16 mouse cellular contexts compared by ENCODE assay signal in genomic region chr14:89142994-89143686, GRCm38 (mm10).
A peak's percentile ranks its signal among the peaks of the same experiment; 100 is the strongest.
DNase-seq lines count a peak whose midpoint lies in the region; ATAC-seq and TF ChIP-seq lines count a peak whose summit lies in the region.
"Had no signal": no experiment of that assay in that cellular context is flagged by ENCODE, and none has a peak within 500 bp of the region (broad histone marks: within the 10 kb centered on the region; RNA-seq: fewer than 3 reads in every experiment).

No protein-coding gene starts in this region.

- 55% methylated on average over 3 of the region's 3 CpGs for WGBS in hindbrain, embryonic 11.5 days
- WGBS in hindbrain, embryonic 10.5 days = 81% methylated on average over 3 of the region's 3 CpGs
- 16% methylated on average over 3 of the region's 3 CpGs for WGBS in forebrain, postnatal 0 days

- no peak overlapping the region for H3K27ac ChIP-seq in hindbrain, embryonic 11.5 days (ENCODE audit: low read depth, low read length)
- no peak overlapping the region for H3K27ac ChIP-seq in hindbrain, embryonic 10.5 days
- no peak overlapping the region for H3K27ac ChIP-seq in forebrain, postnatal 0 days (ENCODE audit: low read depth, low read length)

- DNase-seq in hindbrain, embryonic 11.5 days (ENCODE audit: low spot score) = peak; percentile 24
- no peak for DNase-seq in hindbrain, embryonic 10.5 days (ENCODE audit: low spot score)
- peak; percentile 74 for DNase-seq in Muller cell, postnatal 12 days (ENCODE audit: inconsistent ontology term)
- DNase-seq in embryo, embryonic 11 days = peak; percentile 16
- DNase-seq in forebrain, postnatal 0 days = peak; percentile 22
- no peak for DNase-seq in layer of hippocampus, adult 18-20 months (ENCODE audit: low spot score in 2 of 2)
- DNase-seq in thymus, postnatal 25 days = no peak
- no peak for DNase-seq in cerebellum, postnatal 25 days
- DNase-seq: adrenal gland, postnatal 25 days; cerebellum, adult 9-10 months; kidney, adult 9 months; kidney, postnatal 4 days; liver; liver, postnatal 0 days; lung, postnatal 14 days had no signal

- H3K4me1 ChIP-seq in hindbrain, embryonic 11.5 days (replicated peaks; ENCODE audit: control insufficient read depth, insufficient read depth, low read length) = no peaks in the 10 kb centered on the region
- H3K4me1 ChIP-seq in hindbrain, embryonic 10.5 days (replicated peaks) = no peaks in the 10 kb centered on the region
- H3K4me1 ChIP-seq in forebrain, postnatal 0 days (ENCODE audit: insufficient read depth) = no peaks in the 10 kb centered on the region
- H3K4me1 ChIP-seq: heart, embryonic 12.5 days had no signal

- ATAC-seq in hindbrain, embryonic 11.5 days (ENCODE audit: low FRiP score) = peak; percentile 78
- ATAC-seq in forebrain, postnatal 0 days = no peak
- ATAC-seq: liver, postnatal 0 days had no signal

- no peak overlapping the region for H3K4me3 ChIP-seq in hindbrain, embryonic 11.5 days (ENCODE audit: low read depth, low read length)
- no peak overlapping the region for H3K4me3 ChIP-seq in hindbrain, embryonic 10.5 days
- no peak overlapping the region for H3K4me3 ChIP-seq in forebrain, postnatal 0 days (ENCODE audit: low read depth, low read length)
- H3K4me3 ChIP-seq: heart, embryonic 12.5 days had no signal

- H3K36me3 ChIP-seq in hindbrain, embryonic 11.5 days (ENCODE audit: control insufficient read depth, insufficient read depth, low read length) = no peaks in the 10 kb centered on the region
- H3K36me3 ChIP-seq in hindbrain, embryonic 10.5 days = no peaks in the 10 kb centered on the region
- no peaks in the 10 kb centered on the region for H3K36me3 ChIP-seq in forebrain, postnatal 0 days (ENCODE audit: insufficient read depth)
- H3K36me3 ChIP-seq: heart, embryonic 12.5 days had no signal

- H3K27me3 ChIP-seq in hindbrain, embryonic 11.5 days (ENCODE audit: control insufficient read depth, insufficient read depth, low read length) = no peaks in the 10 kb centered on the region
- H3K27me3 ChIP-seq in hindbrain, embryonic 10.5 days (ENCODE audit: insufficient read depth, poor library complexity, severe bottlenecking) = no peaks in the 10 kb centered on the region
- no peaks in the 10 kb centered on the region for H3K27me3 ChIP-seq in forebrain, postnatal 0 days (ENCODE audit: insufficient read depth, low read length)
- H3K27me3 ChIP-seq: heart, embryonic 12.5 days had no signal

- no peak overlapping the region for H3K4me2 ChIP-seq in hindbrain, embryonic 11.5 days (replicated peaks; ENCODE audit: low read depth, low read length)
- no peak overlapping the region for H3K4me2 ChIP-seq in forebrain, postnatal 0 days (ENCODE audit: low read depth)
- H3K4me2 ChIP-seq: heart, embryonic 12.5 days had no signal

- no peak for TF ChIP-seq CTCF in forebrain, postnatal 0 days (IDR thresholded peaks at IDR 0.05; ENCODE audit: low read depth)

- H3K9ac ChIP-seq in hindbrain, embryonic 11.5 days (ENCODE audit: low read depth, low read length) = no peak overlapping the region
- H3K9ac ChIP-seq in forebrain, postnatal 0 days = no peak overlapping the region
- H3K9ac ChIP-seq: heart, embryonic 12.5 days; liver, postnatal 0 days had no signal

- H3K9me3 ChIP-seq in hindbrain, embryonic 11.5 days (ENCODE audit: control insufficient read depth, low read length) = no peaks in the 10 kb centered on the region
- H3K9me3 ChIP-seq in hindbrain, embryonic 10.5 days = no peaks in the 10 kb centered on the region
- no peaks in the 10 kb centered on the region for H3K9me3 ChIP-seq in forebrain, postnatal 0 days (ENCODE audit: low read length)
- H3K9me3 ChIP-seq: heart, embryonic 12.5 days had no signal

Comparison
In these comparisons a context has a peak if more than half of its experiments do, and no peak if none do; other contexts are left out.
1. DNase-seq: peak in hindbrain, embryonic 11.5 days (single experiment), Muller cell, postnatal 12 days (single experiment), embryo, embryonic 11 days (single experiment) and forebrain, postnatal 0 days (single experiment); none in hindbrain, embryonic 10.5 days (single experiment), layer of hippocampus, adult 18-20 months (0 of 2), thymus, postnatal 25 days (single experiment) and cerebellum, postnatal 25 days (0 of 2).